26 mouse cellular contexts compared by ENCODE assay signal in genomic region chr10:40684326-40684725, GRCm38 (mm10). TPM values are rescaled to one million over a fixed set of nuclear protein-coding genes. Genes with fewer than 3 reads are reported as not detected.
DNase-seq lines count a peak whose midpoint lies in the region; ATAC-seq and TF ChIP-seq lines count a peak whose summit lies in the region.
"Had no signal": no experiment of that assay in that cellular context is flagged by ENCODE, and none has a peak within 500 bp of the region (broad histone marks: within the 10 kb centered on the region; RNA-seq: fewer than 3 reads in every experiment).

No protein-coding gene starts in this region.

- no peaks in the 10 kb centered on the region for H3K36me3 ChIP-seq in lung, postnatal 0 days (ENCODE audit: insufficient read depth, low read length)
- no peaks in the 10 kb centered on the region for H3K36me3 ChIP-seq in midbrain, embryonic 11.5 days (ENCODE audit: control insufficient read depth, insufficient read depth, low read length)
- H3K36me3 ChIP-seq: embryonic facial prominence, embryonic 12.5 days; hindbrain, embryonic 15.5 days; kidney, embryonic 15.5 days; liver, embryonic 12.5 days; midbrain, embryonic 12.5 days; neural tube, embryonic 12.5 days had no signal

- WGBS in lung, postnatal 0 days = 91% methylated on average over 7 of the region's 7 CpGs
- 95% methylated on average over 7 of the region's 7 CpGs for WGBS in midbrain, embryonic 11.5 days

- no peak for ATAC-seq in lung, postnatal 0 days
- no peak for ATAC-seq in midbrain, embryonic 11.5 days (ENCODE audit: low FRiP score)
- ATAC-seq: liver, embryonic 12.5 days had no signal

- H3K9ac ChIP-seq in lung, postnatal 0 days (replicated peaks; ENCODE audit: low read depth) = no peak overlapping the region
- H3K9ac ChIP-seq in midbrain, embryonic 11.5 days (ENCODE audit: low read length) = no peak overlapping the region
- H3K9ac ChIP-seq: hindbrain, embryonic 15.5 days; liver, embryonic 12.5 days; midbrain, embryonic 12.5 days; neural tube, embryonic 12.5 days had no signal

- no peaks in the 10 kb centered on the region for H3K27me3 ChIP-seq in lung, postnatal 0 days (replicated peaks; ENCODE audit: insufficient read depth, low read length)
- no peaks in the 10 kb centered on the region for H3K27me3 ChIP-seq in midbrain, embryonic 11.5 days (ENCODE audit: control insufficient read depth, insufficient read depth, low read length)
- H3K27me3 ChIP-seq: CH12.LX; embryonic facial prominence, embryonic 12.5 days; forebrain, embryonic 13.5 days; hindbrain, embryonic 15.5 days; neural tube, embryonic 12.5 days had no signal

- intact Hi-C loops in gastrocnemius, adult 2 months (cut with DNase I) = loop anchor here (10.0 kb wide), 1 partner anchor 200 kb away; the partner anchor contains the start of genes Cdc40 and Wasf1
- intact Hi-C loops in gastrocnemius, postnatal 14 days (cut with DNase I; ENCODE audit: low total_unique reads) = no loop called here

- no peaks in the 10 kb centered on the region for H3K4me1 ChIP-seq in lung, postnatal 0 days (ENCODE audit: insufficient read depth, low read depth, low read length)
- 0 out of 2 replicates have a peak, but pooled peaks cover 3% of the 10 kb centered on the region for H3K4me1 ChIP-seq in midbrain, embryonic 11.5 days (ENCODE audit: control insufficient read depth, insufficient read depth, low read length)

- TF ChIP-seq CTCF in gastrocnemius, adult 2 months (IDR thresholded peaks at IDR 0.05) = no peak
- no peak for TF ChIP-seq CTCF in lung, postnatal 0 days (IDR thresholded peaks at IDR 0.05)

- no peak for TF ChIP-seq EP300 in lung, postnatal 0 days (IDR thresholded peaks at IDR 0.05)

- peak overlapping the region; percentile 81; the same call in 1 of the 2 replicates for H3K4me3 ChIP-seq in gastrocnemius, adult 2 months
- no peak overlapping the region for H3K4me3 ChIP-seq in lung, postnatal 0 days (ENCODE audit: low read depth, low read length)
- H3K4me3 ChIP-seq in midbrain, embryonic 11.5 days (ENCODE audit: low read depth, low read length) = no peak overlapping the region
- H3K4me3 ChIP-seq: erythroblast, embryonic 14.5 days had no signal

- no peak overlapping the region for H3K27ac ChIP-seq in gastrocnemius, adult 2 months
- no peak overlapping the region for H3K27ac ChIP-seq in lung, postnatal 0 days (ENCODE audit: low read length)
- H3K27ac ChIP-seq in midbrain, embryonic 11.5 days (ENCODE audit: low read depth, low read length) = no peak overlapping the region
- H3K27ac ChIP-seq: embryonic facial prominence, embryonic 12.5 days; forebrain, embryonic 13.5 days; hindbrain, embryonic 15.5 days; kidney, embryonic 15.5 days; liver, embryonic 12.5 days; macrophage; midbrain, embryonic 12.5 days; neural tube, embryonic 12.5 days had no signal

- H3K9me3 ChIP-seq in lung, postnatal 0 days (ENCODE audit: low read length) = no peaks in the 10 kb centered on the region
- H3K9me3 ChIP-seq in midbrain, embryonic 11.5 days (ENCODE audit: control insufficient read depth, low read length) = no peaks in the 10 kb centered on the region
- H3K9me3 ChIP-seq: embryonic facial prominence, embryonic 12.5 days; forebrain, embryonic 13.5 days; hindbrain, embryonic 15.5 days; kidney, embryonic 15.5 days; liver, embryonic 12.5 days; midbrain, embryonic 12.5 days; neural tube, embryonic 12.5 days had no signal

- no peak for DNase-seq in gastrocnemius, adult 2 months
- no peak for DNase-seq in gastrocnemius, postnatal 14 days
- DNase-seq in lung, postnatal 0 days (ENCODE audit: low spot score) = no peak
- no peak for DNase-seq in lung, postnatal 36 days
- peak; percentile 67 for DNase-seq in layer of hippocampus, adult 9-11 months
- peak; percentile 43 for DNase-seq in right cerebral cortex, postnatal 25 days
- DNase-seq in kidney, postnatal 36 days = no peak
- no peak for DNase-seq in midbrain, embryonic 11.5 days (ENCODE audit: low spot score, missing footprints)
- DNase-seq: adrenal gland, postnatal 25 days; cerebellum, adult 18-20 months; cerebellum, postnatal 36 days; heart, postnatal 4 days; lung, adult 2 months; thymus, postnatal 14 days had no signal

- H3K4me2 ChIP-seq in lung, postnatal 0 days (replicated peaks; ENCODE audit: low read depth, low read length) = peak overlapping the region; percentile 98; the same call in 1 of the 2 replicates
- no peak overlapping the region for H3K4me2 ChIP-seq in midbrain, embryonic 11.5 days

RNA-seq across cellular contexts. Expression of gene Mettl24, which starts 1.2 kb away (rescaled TPM):
- total RNA-seq in gastrocnemius, adult 2 months (2021) = under 1 TPM; 0.31 to 0.86 TPM
- 1 to 10 TPM in 1 of 2 experiments, under 1 TPM in 1; 0.88 to 1.1 TPM for total RNA-seq in gastrocnemius, postnatal 14 days (2021)
- polyA plus RNA-seq in lung, postnatal 0 days (2015; fragmentation: Nextera tagmentation; extraction: Ambion mirVana) = 17.1 and 21.6 TPM in 2 replicates
- polyA plus RNA-seq in midbrain, embryonic 11.5 days (2014; fragmentation: Nextera tagmentation; extraction: Ambion mirVana) = 0.53 and 0.65 TPM in 2 replicates
- total RNA-seq: CH12.LX; MEL; monocyte, adult 5-6 weeks had no signal
- polyA plus RNA-seq: erythroblast, embryonic 14.5 days; macrophage had no signal

RNA-seq across cellular contexts. Expression of gene Ddo, which starts 54.5 kb away (rescaled TPM):
- total RNA-seq in gastrocnemius, adult 2 months (2021) = 10 to 100 TPM; 21.5 to 36.9 TPM
- 10 to 100 TPM; 22.0 to 24.3 TPM for total RNA-seq in gastrocnemius, postnatal 14 days (2021)
- polyA plus RNA-seq in lung, postnatal 0 days (2015; fragmentation: Nextera tagmentation; extraction: Ambion mirVana) = 5.0 and 5.5 TPM in 2 replicates
- 0.08 and 0.18 TPM in 2 replicates for polyA plus RNA-seq in midbrain, embryonic 11.5 days (2014; fragmentation: Nextera tagmentation; extraction: Ambion mirVana)
- total RNA-seq: CH12.LX; MEL; monocyte, adult 5-6 weeks had no signal
- polyA plus RNA-seq: erythroblast, embryonic 14.5 days; macrophage had no signal

Comparison
In these comparisons a context has a peak if more than half of its experiments do, and no peak if none do; other contexts are left out.
1. DNase-seq: peak in layer of hippocampus, adult 9-11 months (single experiment) and right cerebral cortex, postnatal 25 days (single experiment); none in gastrocnemius, adult 2 months (single experiment), gastrocnemius, postnatal 14 days (single experiment), lung, postnatal 0 days (single experiment), lung, postnatal 36 days (single experiment), kidney, postnatal 36 days (0 of 2) and midbrain, embryonic 11.5 days (single experiment).